Mouse (Mus musculus): Measurements from ENCODE around the gene Mier3. TPM values are rescaled to one million over a fixed set of nuclear protein-coding genes. Genes with fewer than 3 reads are reported as not detected.

Mier3 gene
- 14.4 and 15.5 TPM in 2 replicates for polyA plus RNA-seq (2016; fragmentation: Nextera tagmentation; extraction: Ambion mirVana)

DNA sequence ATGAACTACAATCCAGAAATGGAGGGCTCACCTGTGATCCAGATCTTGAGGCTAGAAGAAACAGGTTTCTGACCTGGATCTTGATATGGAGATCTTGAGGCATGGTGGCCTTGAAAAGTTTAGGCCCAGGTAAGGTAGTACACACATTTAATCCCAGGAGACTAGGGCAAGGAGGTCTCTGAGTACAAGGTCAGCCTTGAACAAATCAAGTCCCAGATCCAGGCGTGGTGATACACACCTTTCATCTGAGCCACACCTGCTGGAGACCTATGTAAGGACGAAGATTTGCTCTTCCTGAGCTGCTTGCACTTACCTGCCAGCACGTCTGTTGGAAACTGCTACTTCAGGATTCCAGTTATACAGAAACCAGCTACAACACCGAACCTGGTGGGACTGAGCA, at the start of gene Mier3:
Gene Mier3, plus strand, starts transcription at position 301 of the 400 bp plus-strand sequence.
- no peaks in the 10 kb centered on the region for H3K36me3 ChIP-seq
- peaks cover 6% of the 10 kb centered on the region; the same call in 1 of the 2 replicates for H3K27me3 ChIP-seq (ENCODE audit: insufficient read depth, poor library complexity, severe bottlenecking)
- DNase-seq (ENCODE audit: low spot score): no peak
- H3K4me3 ChIP-seq: no peak within 1 kb of the TSS
- WGBS: 79% methylated on average over 4 of the region's 4 CpGs
- H3K4me1 ChIP-seq: no peaks in the 10 kb centered on the region
- H3K9me3 ChIP-seq: no peaks in the 10 kb centered on the region
- no peak within 1 kb of the TSS for H3K27ac ChIP-seq

DNA sequence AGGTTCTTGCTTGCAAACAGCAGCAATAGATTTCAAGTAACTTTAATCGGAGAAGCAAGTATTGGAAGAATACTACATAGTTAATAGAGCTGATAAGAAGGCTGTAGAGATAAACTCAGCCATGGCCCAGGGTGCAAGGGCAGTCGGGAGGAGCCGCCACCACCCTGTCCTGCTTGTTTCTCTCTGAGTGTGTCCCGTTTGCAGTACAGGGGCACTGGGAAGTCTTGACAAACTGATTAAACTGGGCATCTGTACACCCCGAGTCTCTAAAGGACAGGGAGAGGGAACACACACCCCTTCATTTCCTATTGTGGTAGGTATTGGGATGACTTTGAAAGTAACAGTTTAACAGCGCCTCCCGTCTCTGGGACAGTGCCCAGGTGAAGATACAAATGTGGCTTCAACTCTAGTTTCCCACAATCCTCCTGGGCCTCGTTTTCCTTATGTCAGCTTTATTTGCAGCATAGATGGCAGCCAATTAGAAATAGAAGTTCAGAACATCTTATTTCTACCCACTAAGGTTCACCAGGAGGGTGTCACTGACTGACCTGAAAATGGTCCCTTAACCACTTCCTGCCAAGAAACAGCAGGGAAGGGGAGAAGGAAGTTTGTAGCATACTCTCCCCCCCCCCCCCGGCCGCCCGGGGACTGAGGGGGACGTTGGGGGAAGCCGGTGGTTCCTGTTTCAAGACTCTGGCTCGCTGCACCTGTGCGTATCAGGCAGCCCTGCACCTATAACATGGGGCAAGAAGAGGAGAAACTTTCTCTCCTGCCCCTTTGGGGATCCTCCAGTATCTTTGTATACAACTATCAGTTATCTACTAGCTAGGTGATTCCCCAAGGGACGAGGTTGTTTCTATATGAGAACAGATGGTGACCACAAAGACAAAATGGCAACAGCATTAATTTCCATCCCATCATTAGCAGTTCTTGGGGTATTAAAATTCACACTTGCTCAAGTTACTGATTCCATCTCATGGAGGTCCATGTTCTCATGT, 46.3 kb upstream of the Mier3 start:
- Histone ChIP-seq H3K27me3 (ENCODE audit: insufficient read depth, poor library complexity, severe bottlenecking) (no peaks in the 10 kb centered on the region), H3K4me1 (no peaks in the 10 kb centered on the region), H3K9me3 (no peaks in the 10 kb centered on the region), H3K36me3 (no peaks in the 10 kb centered on the region), H3K27ac (no peak overlapping the region), H3K4me3 (no peak overlapping the region)
- DNase-seq (ENCODE audit: low spot score): no peak
- 77% methylated on average over 16 of the region's 16 CpGs for whole genome bisulfite sequencing

DNA sequence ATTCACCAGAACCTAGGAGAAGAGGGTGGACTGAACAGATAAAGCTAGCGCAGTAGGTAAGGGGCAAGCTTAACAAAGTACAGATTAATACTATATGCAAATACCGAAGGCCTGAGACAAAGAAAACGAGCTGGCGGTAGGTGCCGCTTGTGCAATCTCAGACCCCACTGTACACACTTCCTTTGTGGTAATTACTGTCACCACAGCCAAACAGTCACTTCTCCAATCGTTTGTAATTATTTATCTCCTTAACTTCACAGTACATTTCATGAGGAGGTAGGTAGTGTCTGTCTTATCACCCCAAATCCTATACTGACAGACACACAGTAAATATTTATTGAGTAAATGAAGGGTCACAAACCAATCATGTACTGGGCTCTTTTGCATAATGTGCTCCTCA, 40.5 kb upstream of the Mier3 start:
- Histone ChIP-seq H3K4me1 (no peaks in the 10 kb centered on the region), H3K36me3 (no peaks in the 10 kb centered on the region), H3K27me3 (ENCODE audit: insufficient read depth, poor library complexity, severe bottlenecking) (no peaks in the 10 kb centered on the region), H3K4me3 (no peak overlapping the region), H3K27ac (no peak overlapping the region), H3K9me3 (no peaks in the 10 kb centered on the region)
- 88% methylated on average over 6 of the region's 6 CpGs for WGBS
- DNase-seq (ENCODE audit: low spot score): no peak

DNA sequence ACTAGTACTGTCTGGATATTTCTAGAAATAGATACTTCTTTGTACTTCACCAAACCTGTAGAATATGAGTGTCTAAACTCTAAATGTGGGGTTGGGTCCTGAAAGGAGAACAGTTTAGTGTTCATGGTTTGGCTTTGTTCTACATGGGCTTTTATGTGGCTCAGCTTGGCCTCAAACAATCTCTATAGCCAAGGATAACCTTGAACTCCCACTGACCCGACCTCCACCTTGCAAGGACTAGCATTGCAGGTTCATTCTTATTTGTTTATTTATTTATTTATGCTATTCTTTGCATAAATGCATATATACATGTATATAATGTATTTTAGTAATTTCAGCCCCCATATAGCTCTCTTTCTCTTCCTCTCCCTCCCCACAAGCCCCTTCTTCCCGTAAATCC, 37.1 kb upstream of the Mier3 start:
- no peaks in the 10 kb centered on the region for H3K36me3 ChIP-seq
- no peaks in the 10 kb centered on the region for H3K27me3 ChIP-seq (ENCODE audit: insufficient read depth, poor library complexity, severe bottlenecking)
- no peak overlapping the region for H3K4me3 ChIP-seq
- WGBS: 70% methylated on average over 2 of the region's 2 CpGs
- H3K9me3 ChIP-seq: no peaks in the 10 kb centered on the region
- H3K4me1 ChIP-seq: no peaks in the 10 kb centered on the region
- no peak overlapping the region for H3K27ac ChIP-seq
- DNase-seq (ENCODE audit: low spot score): no peak

DNA sequence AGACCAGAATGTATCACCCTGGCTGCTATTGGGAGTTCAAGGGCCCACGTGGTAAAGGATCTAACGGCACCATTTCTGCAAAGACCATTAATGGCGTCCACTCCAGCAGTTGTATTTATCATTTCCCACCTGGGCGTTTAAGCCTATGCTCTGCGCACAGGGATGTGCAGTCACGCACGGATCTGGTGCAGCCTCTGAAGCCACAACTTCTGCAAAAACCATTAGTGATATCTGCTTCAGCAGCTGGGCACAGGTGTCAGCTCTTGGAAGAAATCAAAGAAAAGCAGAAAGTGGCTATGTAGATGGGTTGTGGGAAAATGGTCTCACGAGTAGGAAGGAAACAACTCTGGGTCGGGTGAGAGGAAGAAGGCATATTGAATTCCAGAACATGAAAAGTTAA, 34.6 kb upstream of the Mier3 start:
- H3K9me3 ChIP-seq: no peaks in the 10 kb centered on the region
- 86% methylated on average over 9 of the region's 9 CpGs for WGBS
- H3K27ac ChIP-seq: no peak overlapping the region
- no peaks in the 10 kb centered on the region for H3K4me1 ChIP-seq
- no peaks in the 10 kb centered on the region for H3K36me3 ChIP-seq
- H3K4me3 ChIP-seq: no peak overlapping the region
- H3K27me3 ChIP-seq (ENCODE audit: insufficient read depth, poor library complexity, severe bottlenecking): no peaks in the 10 kb centered on the region
- DNase-seq (ENCODE audit: low spot score): no peak

DNA sequence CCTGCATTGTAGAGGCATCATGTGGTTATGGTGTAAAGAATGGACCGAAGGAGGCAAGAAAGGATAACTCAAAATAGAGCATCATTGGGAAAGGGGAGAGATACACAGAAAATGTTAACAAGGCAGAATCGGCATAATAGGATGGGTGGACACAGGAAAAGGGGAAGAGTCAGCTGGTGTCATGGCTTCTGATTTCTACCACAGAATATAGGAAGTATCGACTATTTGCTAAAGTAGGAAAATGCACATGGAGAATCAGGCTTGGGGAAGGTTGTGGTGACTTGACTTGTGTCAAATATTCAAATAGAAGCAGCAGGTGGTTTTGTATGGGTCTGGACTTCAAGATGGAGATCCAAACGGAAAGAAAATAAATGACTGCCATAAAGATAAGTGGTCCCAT, 33.5 kb upstream of the Mier3 start:
- no peak for DNase-seq (ENCODE audit: low spot score)
- H3K27me3 ChIP-seq (ENCODE audit: insufficient read depth, poor library complexity, severe bottlenecking): no peaks in the 10 kb centered on the region
- H3K36me3 ChIP-seq: no peaks in the 10 kb centered on the region
- no peaks in the 10 kb centered on the region for H3K4me1 ChIP-seq
- no peaks in the 10 kb centered on the region for H3K9me3 ChIP-seq
- H3K27ac ChIP-seq: no peak overlapping the region
- no peak overlapping the region for H3K4me3 ChIP-seq
- 83% methylated on average over 4 of the region's 4 CpGs for WGBS

DNA sequence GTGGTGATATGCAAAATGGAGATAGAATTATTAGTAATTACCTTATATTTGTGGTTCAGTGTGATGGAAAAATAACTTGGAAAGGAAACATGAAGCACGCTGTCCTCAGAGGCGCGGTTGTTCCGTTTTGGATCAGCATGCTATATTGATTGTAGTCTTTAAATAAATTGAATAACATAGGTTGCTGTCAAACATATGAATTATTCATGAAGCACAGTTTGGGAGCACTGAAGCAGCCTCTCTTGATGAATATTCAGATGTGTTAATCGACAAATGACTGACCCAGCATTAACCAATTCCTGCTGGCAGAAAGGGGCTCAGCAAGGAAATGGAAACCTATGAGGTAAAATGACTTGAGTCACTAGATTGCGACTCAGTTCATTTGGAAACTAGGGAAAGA, 29.8 kb upstream of the Mier3 start:
- Histone ChIP-seq H3K9me3 (no peaks in the 10 kb centered on the region), H3K4me1 (no peaks in the 10 kb centered on the region), H3K4me3 (no peak overlapping the region), H3K27ac (no peak overlapping the region), H3K27me3 (ENCODE audit: insufficient read depth, poor library complexity, severe bottlenecking) (no peaks in the 10 kb centered on the region), H3K36me3 (no peaks in the 10 kb centered on the region)
- 69% methylated on average over 6 of the region's 6 CpGs for WGBS
- DNase-seq (ENCODE audit: low spot score): no peak

DNA sequence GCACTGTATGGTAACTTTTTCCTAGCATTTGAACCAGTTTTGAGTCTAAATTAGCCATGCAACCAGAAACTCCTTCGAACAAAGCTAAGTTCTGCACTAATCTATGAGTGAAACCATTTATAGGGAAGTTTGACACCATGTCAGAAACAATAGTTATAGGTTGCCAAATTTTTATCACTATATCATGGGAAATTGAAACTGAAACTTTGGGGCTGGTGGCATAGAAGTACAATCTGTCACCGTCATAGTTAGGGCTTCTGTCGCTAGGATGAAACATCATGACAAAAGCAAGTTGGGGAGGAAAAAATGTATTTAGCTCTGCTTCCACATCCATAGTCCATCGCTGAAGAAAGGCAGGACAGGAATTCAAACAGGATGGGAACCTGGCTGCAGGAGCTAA, 25.5 kb upstream of the Mier3 start:
- Histone ChIP-seq H3K4me1 (no peaks in the 10 kb centered on the region), H3K27me3 (ENCODE audit: insufficient read depth, poor library complexity, severe bottlenecking) (no peaks in the 10 kb centered on the region), H3K4me3 (no peak overlapping the region), H3K36me3 (no peaks in the 10 kb centered on the region), H3K9me3 (no peaks in the 10 kb centered on the region), H3K27ac (no peak overlapping the region)
- DNase-seq (ENCODE audit: low spot score): no peak
- 82% methylated on average over 4 of the region's 4 CpGs for WGBS

DNA sequence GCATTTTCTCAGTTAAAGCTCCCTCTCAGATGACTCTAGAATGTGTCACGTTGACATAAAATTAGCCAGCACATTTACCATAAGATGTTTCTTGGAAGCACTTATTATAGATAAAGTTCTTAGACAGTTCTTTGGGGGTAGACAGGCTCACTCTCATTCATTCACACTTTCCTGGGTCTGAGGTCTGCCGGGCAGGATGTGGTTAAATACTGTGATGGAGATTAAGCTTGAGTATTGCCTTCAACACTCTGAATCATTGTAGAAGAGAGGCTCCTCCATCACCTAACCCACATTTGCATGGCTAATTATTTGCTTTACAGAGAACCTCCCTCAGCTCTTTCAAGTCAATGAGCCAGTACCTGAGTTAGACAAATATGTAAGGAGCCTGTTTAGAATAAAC, 24.9 kb upstream of the Mier3 start:
- Histone ChIP-seq H3K4me3 (no peak overlapping the region), H3K4me1 (no peaks in the 10 kb centered on the region), H3K36me3 (no peaks in the 10 kb centered on the region), H3K27me3 (ENCODE audit: insufficient read depth, poor library complexity, severe bottlenecking) (no peaks in the 10 kb centered on the region), H3K9me3 (no peaks in the 10 kb centered on the region), H3K27ac (no peak overlapping the region)
- no peak for DNase-seq (ENCODE audit: low spot score)
- WGBS: 57% methylated on average over 2 of the region's 2 CpGs

DNA sequence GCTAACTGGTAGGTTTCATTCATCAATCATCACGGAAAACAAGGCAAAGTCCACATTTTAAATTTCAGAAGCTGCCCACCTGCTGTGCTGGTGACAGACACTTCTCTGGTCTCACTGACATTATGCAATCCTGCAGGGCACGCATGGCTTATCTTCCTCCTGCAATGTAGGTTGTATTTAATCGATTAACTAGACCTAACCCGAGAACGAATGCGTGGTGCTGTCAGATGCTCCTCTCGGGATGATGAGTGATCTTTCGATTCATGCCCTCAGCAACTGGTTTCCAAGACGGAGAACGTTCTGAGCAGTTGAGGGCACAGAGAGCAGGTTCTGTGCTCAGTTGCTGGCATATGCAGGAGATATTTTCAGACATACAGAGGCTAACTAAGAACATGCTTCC, 24.5 kb upstream of the Mier3 start:
- Histone ChIP-seq H3K9me3 (no peaks in the 10 kb centered on the region), H3K4me1 (no peaks in the 10 kb centered on the region), H3K27me3 (ENCODE audit: insufficient read depth, poor library complexity, severe bottlenecking) (no peaks in the 10 kb centered on the region), H3K36me3 (no peaks in the 10 kb centered on the region), H3K27ac (no peak overlapping the region), H3K4me3 (no peak overlapping the region)
- 70% methylated on average over 10 of the region's 10 CpGs for WGBS
- no peak for DNase-seq (ENCODE audit: low spot score)

DNA sequence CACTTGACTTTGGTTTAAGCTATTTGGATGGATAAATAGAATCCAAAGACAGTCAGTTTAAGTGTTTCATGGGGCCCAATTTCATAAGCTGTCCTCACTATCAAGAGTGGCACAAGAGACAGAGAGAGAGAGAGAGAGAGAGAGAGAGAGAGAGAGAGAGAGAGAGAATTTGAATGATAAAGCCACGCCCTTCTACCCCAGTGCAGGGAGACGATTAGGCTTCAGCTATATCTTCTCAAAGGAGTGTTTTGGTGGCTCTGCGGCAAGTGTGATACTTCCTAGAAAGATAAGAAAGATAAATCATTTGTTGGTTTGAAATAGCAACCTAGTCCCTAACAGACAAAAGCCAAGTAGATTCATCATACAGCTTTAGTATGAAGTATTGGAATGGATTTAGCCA, 24.0 kb upstream of the Mier3 start:
- H3K4me1 ChIP-seq: no peaks in the 10 kb centered on the region
- H3K9me3 ChIP-seq: no peaks in the 10 kb centered on the region
- no peak overlapping the region for H3K4me3 ChIP-seq
- H3K36me3 ChIP-seq: no peaks in the 10 kb centered on the region
- H3K27me3 ChIP-seq (ENCODE audit: insufficient read depth, poor library complexity, severe bottlenecking): no peaks in the 10 kb centered on the region
- DNase-seq (ENCODE audit: low spot score): no peak
- no peak overlapping the region for H3K27ac ChIP-seq
- WGBS: 60% methylated on average over 3 of the region's 3 CpGs

DNA sequence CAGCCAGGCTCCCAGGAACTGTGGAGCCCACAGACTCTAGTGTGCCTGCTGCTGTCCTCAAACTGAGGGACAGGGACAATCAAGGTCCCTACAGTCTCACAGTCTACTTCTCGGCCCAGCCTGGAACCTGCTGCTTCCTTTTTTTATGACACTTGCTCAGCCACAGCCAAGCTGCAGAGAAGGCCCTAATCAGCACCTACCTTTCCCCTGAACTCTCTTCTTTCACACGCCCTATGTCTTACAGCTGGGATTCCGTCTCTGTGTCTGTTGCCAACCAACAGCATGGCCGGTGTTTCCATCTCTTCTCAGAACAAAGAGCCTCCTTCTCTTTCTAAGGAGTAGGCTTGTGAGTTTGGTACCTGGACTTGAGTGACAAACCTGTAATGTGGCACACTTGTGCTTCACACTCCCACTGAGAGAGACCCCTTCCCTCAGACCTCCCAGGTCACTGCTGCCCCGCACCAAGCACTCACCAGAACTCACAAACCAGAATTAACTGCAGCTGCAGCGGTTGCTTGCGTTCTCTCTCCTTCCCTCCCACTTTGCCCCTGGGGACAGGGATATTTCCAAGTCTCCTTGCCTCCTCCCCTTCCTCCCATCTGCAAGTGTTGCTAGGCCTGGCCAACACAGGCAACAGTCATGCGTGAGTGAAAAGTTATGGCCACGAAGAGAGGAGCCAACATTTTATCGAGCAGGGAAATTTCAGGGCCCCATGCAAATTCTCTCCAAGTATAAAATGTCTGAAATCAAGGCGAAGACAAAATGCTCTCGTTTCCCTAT, 22.1 kb upstream of the Mier3 start:
- Histone ChIP-seq H3K27ac (no peak overlapping the region), H3K9me3 (no peaks in the 10 kb centered on the region), H3K27me3 (ENCODE audit: insufficient read depth, poor library complexity, severe bottlenecking) (no peaks in the 10 kb centered on the region), H3K36me3 (no peaks in the 10 kb centered on the region), H3K4me3 (no peak overlapping the region), H3K4me1 (no peaks in the 10 kb centered on the region)
- DNase-seq (ENCODE audit: low spot score): no peak
- 59% methylated on average over 12 of the region's 12 CpGs for WGBS

DNA sequence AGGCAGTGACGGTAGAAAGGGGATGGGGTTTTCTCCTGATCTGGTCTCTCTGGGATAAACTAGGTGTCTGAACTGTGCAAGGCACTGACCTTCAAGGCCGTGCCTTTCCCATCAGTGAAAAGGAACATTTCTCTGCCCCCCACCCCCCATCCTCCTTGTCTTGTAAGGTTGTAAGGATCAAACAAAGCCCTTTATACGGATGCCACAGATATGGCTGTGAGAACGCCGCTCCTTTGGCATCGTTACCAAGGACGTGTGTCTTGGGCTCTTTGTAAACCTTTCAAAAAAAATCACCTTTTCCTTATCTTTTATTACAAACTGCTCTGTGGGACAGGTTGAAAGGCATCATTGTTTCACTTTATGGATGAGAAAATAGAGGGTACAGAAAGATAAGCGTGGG, 21.3 kb upstream of the Mier3 start:
- Histone ChIP-seq H3K4me3 (no peak overlapping the region), H3K27me3 (ENCODE audit: insufficient read depth, poor library complexity, severe bottlenecking) (no peaks in the 10 kb centered on the region), H3K36me3 (no peaks in the 10 kb centered on the region), H3K27ac (no peak overlapping the region), H3K4me1 (no peaks in the 10 kb centered on the region), H3K9me3 (no peaks in the 10 kb centered on the region)
- no peak for DNase-seq (ENCODE audit: low spot score)
- WGBS: 76% methylated on average over 8 of the region's 8 CpGs
